Mouse (Mus musculus) adrenal gland, adult 2 months (tissue): Measurements from ENCODE around the gene B230217C12Rik. TPM values are rescaled to one million over a fixed set of nuclear protein-coding genes. Genes with fewer than 3 reads are reported as not detected.

ENCODE experiments used
- DNase-seq: peaks from one replicate; pipeline ENCODE4 v3.0.0; 2021
- polyA plus RNA-seq: library from polyadenylated mRNA; depleted of rRNA; stranded (reverse); fragments of >200 nt; gene quantifications from 2 replicates; pipeline ENCODE4 v1.2.3, GENCODE M21; 2012
- total RNA-seq, 2 experiments: library from RNA; stranded (reverse); gene quantifications; 2 replicates each; pipeline ENCODE4 v1.2.3; 2021

Gene B230217C12Rik
- total and polyA plus RNA-seq, 3 experiments, result 1.8 to 4.6 (median 2.9) TPM

DNA sequence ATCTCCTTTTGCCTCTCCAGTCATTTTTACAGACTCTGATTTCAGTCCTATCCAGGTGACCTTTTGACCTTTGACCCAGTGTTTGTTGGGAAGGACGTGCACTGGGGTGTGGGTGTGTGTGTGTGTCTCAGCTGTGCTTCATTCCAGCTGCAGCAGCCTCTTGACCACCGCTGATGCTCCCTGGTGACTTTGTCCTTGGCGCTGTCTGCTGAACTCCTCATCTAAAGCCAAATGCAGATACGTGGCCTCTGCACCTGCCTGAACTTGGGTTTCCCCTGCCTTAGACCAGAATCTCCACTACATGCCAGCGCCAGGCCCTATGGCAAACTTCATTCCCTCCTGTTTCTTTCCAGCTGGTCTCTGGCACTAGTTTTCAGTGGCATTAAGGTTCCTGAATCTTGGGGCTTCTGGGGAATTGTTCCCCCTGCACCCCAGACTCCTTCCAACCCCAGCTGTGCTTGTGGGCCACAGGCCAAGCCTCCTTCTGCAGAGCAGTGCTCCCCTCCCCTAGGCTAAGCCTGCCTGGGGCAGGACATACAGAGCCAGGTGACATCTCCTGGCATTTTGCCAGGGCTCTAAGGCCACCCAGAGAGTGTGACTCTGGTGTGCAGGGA lies 31.9 kb upstream of the B230217C12Rik start:
- peak; percentile 59 for DNase-seq

DNA sequence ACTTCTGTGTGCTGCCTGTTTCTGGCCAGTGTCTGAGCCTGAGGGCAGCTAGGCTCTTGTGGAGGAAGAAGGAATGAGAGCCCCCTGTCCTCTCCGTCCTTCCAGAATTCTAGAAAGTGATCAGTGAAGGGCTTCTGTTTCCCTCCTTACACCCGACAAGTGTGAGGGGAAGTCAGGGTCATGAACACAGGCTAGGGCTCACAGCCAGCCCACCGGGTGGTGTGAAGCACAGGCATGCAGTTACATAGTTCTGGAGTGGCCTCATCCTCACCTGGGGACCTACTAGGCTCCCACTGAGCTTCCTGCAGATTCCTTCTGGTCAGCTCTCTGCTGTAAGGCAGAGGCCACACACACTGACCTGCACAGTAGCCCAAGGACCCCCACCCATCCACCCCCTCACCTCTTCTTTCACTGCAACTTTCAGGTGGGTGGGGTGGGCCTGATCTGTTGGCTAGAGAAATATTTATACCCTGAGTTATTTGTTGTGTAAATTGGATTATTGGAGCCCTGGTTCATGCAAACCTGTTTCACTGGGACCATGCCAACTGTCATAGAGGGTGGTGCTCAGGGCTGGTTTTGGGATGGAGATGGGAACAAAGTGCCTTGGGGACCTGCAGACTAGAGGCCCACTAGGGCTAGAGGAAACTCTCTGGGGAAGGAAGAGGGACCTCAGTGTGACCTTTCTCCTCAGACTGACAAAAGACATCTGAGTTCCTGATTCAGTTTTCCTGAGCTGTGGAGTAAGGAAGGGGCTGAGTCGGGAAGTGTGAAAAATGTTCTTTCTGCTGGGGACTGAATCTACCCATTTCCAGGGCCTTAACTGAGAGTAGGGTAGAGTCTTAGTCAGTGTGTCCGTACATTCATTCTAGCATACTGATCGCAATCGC lies 31.1 kb upstream of the B230217C12Rik start:
- DNase-seq, result peak; percentile 29

DNA sequence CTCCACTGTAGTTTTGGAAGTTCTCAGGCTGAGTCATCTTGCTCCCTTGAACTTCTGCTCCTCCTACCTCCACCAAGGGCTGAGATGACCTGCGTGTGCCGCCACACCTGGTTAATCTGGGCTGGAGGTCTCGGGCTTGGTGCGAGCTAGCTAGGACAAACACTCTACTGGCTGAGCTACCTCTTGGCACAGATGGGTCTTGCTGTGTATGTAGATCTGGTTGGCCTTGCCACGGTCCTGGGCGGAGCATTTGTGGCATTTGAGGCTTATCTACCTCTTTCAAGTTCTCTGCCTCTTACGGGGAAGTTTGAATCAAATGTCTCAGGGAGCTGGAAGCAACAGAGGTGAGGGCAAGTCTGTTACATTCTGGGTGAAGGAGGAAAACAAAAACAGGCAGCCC lies 30.2 kb upstream of the B230217C12Rik start:
- DNase-seq, result peak; percentile 73

DNA sequence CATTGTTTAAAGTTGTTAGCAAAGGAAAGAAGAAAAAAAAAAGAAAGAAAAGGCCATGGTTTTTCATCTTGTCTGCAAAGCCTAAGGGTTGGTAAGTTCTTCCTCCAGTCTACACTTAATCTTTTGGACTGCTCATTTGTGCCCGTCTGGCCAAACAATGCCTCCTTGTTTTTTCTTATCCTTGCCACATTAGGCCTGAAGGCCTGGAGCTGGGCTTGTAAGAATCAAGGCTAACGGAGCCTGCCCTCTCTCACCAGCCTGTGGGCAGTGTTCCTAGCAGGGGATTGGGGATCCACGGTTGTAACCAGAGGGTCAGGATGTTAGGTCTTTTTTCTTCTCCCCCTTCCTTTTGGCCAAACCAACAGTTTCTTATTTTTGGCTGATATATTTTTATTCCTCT lies 29.6 kb upstream of the B230217C12Rik start:
- DNase-seq, result peak; percentile 18

DNA sequence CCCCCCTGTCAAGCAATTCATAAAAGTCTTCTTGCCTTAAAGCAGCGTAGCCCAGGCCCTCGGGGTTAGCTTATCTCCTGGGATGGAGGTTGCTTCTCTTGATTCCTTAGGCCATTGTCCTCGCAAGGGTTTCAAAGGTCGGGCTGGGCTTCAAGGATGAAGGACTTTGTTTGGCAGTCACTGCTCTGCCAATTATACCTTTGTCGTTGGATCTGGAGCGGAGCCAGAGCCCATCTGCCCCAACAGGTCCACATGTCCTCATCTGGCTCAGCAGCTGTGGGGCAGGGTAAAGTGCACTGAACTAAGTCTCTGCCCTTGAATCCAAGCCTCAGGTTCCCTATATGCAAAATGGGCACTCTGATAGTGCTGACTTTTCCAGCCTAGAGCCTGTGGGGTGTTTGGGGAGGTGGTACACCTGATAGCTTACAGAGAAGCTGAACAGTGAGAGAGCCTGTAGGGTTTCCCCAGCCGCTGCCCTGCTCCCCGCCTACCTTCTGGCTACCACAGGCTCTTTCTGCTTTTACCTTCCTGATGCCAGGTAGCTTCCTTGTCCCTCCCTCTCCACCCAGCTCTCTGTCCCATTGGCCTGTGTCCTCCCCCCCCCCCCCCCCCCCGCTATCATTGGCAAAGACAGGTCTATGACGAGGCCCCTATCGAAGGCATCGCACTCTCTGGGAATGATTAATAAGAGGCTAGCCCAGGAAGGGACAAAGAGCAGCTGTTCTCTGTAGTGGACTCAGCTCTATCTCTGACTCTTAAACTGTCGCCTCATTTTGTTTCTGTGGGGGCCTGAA lies 28.8 kb upstream of the B230217C12Rik start:
- peak; percentile 52 for DNase-seq

DNA sequence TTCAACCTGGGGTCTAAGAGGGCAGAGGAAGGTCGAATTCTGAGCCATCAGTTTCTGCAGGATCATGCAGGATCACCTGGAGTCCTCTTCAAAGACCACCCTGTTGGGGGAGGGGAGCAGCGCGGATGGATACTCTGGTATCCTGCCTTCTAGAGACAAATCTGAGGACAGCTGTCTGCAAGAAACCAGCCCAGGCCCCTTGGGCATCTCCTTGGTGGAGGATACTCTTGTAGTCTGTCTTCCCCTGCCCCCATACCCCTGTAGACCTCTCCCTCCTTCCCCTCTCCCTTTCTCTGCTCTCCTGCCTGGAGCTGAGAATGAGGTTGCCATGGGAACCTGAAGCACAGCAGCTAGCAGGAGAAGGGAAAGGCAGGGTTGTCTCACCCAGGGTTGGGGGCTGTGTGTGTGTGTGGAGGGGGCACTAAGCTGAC lies 28.1 kb upstream of the B230217C12Rik start:
- DNase-seq, result no peak

DNA sequence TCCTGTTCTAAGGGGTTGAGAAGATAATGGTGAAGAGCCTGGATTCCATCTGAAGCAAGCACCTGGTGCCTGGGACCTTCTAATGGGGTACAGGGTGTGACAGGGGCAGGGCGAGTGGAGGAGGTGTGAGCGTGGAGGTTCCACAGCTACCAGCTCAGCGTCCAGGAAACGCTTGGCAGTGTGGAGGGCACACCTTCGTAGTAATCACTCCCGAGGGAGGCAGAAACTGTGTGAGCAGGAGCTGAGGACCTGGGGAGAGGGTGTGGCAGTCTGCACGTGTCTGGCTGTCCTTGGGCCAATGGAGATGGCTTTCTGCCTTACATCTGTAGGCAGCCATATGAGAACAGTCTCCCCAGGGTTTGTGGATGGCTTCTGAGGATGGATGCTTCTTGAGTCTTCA lies 27.5 kb upstream of the B230217C12Rik start:
- no peak for DNase-seq

DNA sequence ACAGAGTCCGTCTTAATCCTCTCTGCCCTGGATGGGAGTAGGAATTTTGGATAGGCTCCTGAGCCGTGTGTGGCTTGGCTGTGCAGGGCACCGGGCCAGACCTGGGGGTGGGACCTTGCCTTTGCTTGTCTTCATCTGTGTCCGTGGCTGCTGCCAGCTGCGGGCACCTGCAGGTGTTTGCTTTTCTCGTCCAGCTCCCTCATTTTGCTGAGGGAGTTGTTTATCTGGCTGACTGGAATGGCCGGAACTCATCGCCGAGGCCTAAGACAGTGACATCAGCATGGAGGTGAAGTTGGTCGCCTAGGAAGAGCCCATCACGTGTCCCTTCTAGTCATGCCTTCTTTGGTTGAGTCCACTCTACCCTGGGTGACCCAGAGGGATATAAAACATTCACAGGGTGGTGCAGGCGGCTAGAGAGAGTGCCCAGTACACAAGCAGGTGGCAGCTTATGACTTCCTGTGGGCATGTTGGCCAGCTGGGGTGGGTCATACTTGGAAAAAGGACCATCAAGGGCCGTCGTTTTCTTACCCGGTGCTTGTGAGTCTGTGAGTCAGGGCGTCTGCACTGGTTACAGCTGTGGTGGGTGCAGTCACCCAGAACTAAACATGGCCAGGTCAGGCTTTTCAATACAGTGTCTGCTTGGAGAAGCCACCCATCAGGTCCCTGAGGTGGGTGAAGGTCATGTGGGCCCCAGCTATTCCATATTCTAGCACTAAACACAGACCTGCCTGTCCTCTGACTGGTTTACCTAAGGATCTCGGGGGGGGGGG lies 26.6 kb upstream of the B230217C12Rik start:
- DNase-seq, result no peak

DNA sequence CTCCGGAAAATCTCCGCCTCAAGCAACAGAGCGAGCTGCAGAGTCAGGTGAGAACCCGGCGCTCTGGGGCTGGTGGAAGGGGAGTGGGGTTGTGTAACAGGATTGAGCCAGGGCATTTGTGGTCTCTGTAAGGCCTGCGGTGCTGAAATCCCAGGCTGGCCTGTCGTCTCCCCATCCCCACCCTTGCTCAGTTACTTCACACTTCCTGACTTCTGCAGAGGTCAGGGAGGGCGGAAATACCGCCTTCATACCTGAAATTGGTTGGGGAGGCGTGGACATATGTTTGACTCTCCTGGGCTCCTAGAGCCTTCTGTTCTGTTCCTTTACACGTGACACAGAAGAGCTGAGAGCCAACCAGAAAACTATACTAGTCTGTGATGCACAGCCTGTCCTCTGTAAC lies 24.8 kb upstream of the B230217C12Rik start:
- DNase-seq, result no peak

DNA sequence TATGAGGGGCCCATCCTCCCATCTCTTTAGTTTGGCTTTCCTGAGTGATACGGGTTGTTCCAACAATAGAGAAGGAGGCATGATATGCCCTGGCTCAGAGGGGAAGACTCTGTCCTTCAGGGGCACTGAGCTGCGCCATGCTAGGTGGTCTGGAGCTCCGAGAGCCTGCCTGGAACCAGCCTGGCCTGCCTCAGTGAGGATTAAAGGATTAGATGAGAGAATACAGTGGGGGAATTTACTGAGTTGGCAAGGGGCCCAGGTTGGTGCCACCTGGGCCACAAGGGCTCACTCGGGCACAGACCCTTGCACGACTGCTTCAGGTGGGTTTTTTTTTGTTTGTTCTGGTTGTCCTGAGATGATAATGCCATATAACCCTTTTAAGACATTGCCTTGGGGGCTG lies 24.4 kb upstream of the B230217C12Rik start:
- DNase-seq, result no peak

DNA sequence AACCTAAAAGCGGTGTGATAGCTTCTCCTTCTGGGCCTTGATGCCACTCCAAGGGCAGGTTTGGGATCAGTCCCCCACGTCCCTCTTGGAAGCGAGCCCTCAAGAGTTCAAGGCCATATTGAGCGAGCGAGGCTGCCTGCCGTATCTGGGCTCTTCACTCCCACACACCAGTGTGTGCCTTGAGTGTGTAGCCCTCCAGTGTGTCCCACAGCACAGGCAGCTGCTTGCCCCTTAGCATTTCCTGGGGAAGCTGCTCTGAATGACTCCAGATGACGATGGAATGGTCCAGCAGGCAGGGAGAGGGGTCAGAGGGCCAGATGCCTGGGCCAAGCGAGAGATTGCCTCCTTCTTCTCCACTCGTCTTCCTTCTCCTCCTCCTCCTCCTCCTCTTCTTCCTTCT lies 23.7 kb upstream of the B230217C12Rik start:
- peak; percentile 72 for DNase-seq

DNA sequence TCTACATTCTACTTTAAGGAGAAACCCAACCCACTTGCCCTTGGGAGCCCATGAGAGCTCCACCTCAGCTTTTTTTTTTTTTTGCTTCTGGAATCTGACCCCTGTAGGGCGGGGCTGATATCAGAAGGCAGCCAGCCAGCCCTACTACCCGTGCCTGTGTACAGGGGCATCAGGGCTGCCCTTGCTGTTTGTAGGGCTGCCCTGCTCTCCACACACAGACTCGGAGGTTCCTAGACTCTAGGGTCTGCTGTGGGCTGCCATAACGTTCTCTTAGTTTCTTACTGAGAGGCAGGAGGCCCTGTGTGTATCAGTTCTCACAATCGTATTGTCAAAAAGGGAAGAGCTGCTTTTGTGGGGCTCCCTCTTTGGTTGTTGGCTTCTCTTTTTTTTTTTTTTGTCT lies 23.2 kb upstream of the B230217C12Rik start:
- peak; percentile 76 for DNase-seq

DNA sequence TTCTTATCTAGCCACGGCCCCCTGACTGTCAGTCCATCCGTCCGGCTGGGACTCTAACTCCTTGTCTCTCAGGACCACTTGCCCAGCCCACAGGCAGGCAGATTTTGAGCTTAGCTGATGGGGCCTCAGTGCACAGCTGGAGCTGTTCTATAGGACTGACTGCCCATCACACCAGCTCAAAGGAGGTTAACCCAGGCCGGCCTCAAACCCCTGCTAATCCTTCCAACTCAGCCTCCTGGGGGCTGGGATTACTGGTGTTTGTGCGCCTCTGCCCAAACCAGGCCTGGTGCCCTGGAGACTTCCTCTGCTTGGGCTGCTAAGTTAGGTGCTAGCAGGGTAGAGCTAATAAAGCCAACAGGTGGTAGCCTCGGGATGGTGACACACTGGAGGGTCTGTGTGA lies 22.6 kb upstream of the B230217C12Rik start:
- no peak for DNase-seq

DNA sequence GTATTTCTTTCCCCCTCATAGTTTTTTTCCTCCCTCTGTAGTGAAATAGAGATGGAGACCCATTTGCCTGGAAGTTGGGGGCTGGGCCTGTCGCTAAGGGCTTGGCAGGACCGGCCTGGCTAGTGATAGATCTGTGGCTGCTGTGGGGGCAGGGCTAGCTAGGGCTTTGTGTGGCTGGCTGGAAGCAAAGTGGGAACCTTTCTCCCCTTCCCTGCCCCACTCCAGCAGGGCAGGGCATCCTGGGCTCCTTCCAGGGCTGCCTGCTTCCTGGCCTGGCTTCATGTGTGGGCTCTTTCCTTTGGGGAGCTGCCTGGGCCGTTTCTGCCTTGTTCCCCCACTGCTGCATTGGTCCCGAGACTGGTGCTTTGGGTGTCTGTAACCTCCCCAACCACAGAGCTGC lies 22.0 kb upstream of the B230217C12Rik start:
- DNase-seq, result peak; percentile 55

DNA sequence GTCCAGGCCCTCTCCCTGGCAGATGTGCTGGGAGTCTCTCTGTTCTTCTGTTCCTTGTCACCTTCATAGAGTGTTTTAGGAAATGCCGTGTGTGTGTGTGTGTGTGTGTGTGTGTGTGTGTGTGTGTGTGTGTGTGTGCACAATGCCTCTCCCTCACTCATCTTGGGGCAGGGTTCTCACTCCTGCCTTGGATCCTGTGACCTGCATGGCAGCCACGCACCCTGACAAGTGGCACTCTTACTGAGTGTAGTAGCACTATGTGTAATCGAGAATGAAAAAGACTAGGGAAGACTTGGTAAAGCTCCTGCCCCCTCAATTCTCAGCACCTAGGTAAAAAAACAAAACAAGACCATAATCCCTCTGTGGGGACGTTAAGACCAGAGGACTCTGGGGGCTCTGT lies 21.5 kb upstream of the B230217C12Rik start:
- no peak for DNase-seq

DNA sequence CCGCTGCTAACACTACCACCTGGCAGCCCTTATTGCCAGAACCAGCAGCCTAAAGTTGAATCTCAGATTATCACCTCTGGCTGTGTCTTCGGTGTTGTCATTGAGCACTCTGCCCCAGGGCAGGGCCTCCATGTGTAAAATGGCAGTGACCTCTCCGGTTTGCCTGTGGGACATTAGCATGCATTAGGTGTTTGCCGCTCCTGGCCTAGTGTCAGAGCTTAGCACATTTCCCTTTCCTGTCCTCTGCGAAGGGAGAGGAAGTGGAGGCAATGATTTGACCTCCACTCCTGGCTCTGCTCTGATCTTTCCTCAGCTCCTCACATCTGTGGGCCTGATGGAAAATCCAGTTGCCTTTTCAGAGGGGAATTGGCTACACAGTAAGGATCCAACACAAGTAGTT lies 20.7 kb upstream of the B230217C12Rik start:
- DNase-seq, result no peak

DNA sequence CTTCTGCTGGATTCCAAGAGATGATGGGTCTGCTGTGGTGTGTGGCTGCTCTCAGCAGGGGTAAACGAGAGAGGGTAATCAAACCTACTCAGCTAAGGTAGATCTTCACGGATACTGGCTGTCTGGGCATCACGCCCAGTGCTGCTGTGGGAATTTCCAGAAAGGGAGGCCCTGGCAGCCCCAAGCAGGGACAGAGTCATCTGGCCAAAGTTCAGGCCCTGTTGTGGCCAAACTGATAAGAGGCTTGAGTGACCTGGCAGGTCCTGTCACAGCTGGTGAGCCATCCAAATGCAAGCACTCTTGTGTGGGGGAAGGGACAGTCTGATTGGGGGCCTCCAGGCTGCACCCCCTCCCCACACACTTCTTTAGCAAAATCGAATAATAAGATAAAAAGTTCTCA lies 19.7 kb upstream of the B230217C12Rik start:
- peak; percentile 93 for DNase-seq

DNA sequence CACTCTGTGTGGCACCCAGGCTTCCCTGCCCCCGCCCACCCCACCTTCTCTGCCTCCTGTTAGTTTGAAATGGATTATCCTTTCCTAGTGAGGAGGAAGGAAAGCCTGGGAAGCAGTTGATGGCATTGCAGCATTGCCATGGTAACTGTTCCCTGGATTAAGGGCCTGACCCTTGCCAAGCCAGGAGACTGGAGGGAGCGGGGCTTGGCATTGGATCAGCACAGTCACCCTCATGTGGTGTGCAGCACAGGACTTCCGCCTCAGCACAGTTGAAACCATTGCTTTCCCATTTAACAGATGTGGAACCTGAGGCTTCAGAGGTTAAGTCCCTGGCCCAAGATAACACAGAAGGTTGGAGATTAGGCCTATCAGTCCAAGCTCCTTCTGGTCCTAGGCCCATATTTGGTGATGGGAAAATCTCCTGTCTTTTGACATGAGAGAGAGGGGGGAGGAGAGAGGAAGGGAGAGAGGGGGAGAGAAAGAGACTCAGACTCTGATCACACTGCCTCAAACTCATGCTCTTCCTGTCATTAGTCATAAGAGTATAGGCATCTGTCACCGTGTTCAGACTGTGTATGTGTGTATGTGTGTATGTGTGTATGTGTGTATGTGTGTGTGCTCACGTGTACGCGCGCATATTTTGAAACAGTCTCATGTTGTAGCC lies 19.0 kb upstream of the B230217C12Rik start:
- peak; percentile 52 for DNase-seq

DNA sequence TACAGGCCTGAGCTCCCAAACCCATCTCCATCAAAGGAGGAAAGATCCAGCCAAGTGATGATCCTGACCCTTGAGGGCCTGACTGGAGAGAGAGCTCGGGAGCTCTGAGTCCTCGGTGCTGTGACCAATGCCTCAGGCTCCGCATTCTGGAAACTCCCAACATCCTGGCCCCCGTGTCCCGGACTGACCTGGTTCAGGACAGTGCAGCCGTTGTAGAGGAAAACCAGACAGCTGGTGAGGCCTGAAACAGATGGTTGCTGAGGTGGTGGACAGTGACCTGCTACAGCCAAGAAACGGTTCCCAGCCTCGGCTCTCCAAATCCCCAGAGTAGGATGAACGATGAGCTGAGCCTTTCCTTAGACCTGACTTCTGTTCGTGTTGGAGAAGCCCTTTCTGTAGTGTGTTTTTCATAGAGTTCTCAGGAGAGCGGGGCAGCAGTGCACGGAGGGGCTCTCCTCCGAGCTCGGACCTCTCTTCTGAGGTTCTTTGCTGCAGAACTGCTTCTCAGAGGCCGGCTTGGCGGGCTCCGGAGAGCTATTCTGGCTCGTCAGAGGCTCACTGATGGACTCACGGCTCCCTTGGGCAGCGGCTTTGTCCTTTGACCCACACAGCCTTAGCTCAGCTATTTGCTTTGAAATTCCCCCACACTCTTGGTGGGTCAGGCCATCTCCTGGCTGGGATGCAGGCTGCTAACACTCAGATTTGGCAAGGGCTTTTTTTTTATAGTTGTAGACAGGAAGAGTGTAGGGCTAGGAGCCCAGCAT lies 17.6 kb upstream of the B230217C12Rik start:
- peak; percentile 41 for DNase-seq

DNA sequence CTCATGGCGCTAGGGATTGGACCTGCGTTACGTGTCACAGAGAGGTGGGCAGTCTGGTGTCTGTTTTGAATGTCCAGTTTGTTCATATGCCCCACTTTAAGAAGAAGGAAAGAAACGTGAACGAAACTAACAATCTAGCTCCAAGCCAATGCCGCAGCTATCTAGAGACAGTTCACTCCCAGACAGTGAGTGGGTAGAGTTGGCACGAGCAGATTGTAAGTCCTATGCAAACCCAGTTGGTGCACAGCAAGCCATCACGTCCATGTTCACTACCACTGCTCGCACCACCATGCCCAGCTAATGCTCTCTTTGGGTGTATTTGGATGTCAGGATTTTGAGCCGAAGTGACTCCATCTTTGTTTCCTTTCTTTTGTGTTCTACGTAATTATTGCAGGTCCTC lies 16.4 kb upstream of the B230217C12Rik start:
- DNase-seq, result no peak

DNA sequence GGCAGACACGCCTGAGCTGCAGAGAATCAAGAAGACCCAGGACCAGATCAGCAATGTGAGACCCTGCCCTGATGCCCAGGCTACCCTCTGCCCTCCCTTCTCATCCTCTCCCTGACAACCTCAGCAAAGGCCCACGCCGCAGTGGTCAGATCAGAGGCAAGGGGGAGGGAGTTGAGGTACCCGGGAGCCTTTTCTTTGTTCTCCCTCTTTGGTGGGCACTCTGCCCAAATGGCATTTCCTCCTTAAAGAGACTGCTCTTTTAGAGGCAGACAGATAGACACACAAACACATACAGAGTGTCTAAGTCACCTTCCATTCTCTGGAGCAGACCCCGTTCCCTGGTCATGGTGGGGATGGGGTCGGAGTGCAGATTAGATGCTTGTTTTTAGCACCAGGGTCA lies 15.7 kb upstream of the B230217C12Rik start:
- no peak for DNase-seq
